Mouse (Mus musculus): ENCODE data around the gene Plekhg6. TPM values are rescaled to one million over a fixed set of nuclear protein-coding genes. Genes with fewer than 3 reads are reported as not detected.
A peak's percentile ranks its signal among the peaks of the same experiment; 100 is the strongest.

The Plekhg6 gene
- total RNA-seq, 1 experiment, result 1.1 TPM

- Histone ChIP-seq H3K4me3 (ENCODE audit: insufficient read depth in 1 of 2, low read depth in 1 of 2, low read length in 2 of 2, poor library complexity in 1 of 2, severe bottlenecking in 1 of 2) (peak overlapping the region; percentile 16 to 52; a peak in 3 of 4 replicates), H3K36me3 (ENCODE audit: control insufficient read depth, insufficient read depth, low read length, poor library complexity, severe bottlenecking) (peaks cover 17% of the 10 kb centered on the region; the same call in 1 of the 2 replicates), H3K4me1 (ENCODE audit: control insufficient read depth in 2 of 2, insufficient read depth in 2 of 2, low read length in 2 of 2, poor library complexity in 1 of 2) (peaks cover 12 to 37% of the 10 kb centered on the region in 2 experiments; a peak in 3 of 4 replicates), H3K9ac (ENCODE audit: insufficient read depth, low read depth, low read length, poor library complexity, severe bottlenecking) (no peak overlapping the region), H3K9me3 (ENCODE audit: control insufficient read depth, insufficient read depth, low read depth, low read length) (no peaks in the 10 kb centered on the region), H3K27ac (ENCODE audit: insufficient read depth, low read depth, low read length, poor library complexity, severe bottlenecking) (no peak overlapping the region)
- TF ChIP-seq ZC3H11A (IDR thresholded peaks at IDR 0.05; ENCODE audit: borderline replicate concordance, low read depth, low read length), result no peak
- no peak for TF ChIP-seq MAFK (IDR thresholded peaks at IDR 0.05; ENCODE audit: insufficient read depth, low read depth, low read length)
- TF ChIP-seq ZNF384 (IDR thresholded peaks at IDR 0.05; ENCODE audit: low read depth, low read length), result no peak
- TF ChIP-seq HCFC1 (IDR thresholded peaks at IDR 0.05; ENCODE audit: borderline replicate concordance, insufficient read depth, low read length), result no peak
- no peak for TF ChIP-seq CHD2 (IDR thresholded peaks at IDR 0.05; ENCODE audit: low read depth, low read length)
- no peak for DNase-seq (ENCODE audit: low read depth, low spot score)
- in situ Hi-C loops (cut with MboI; ENCODE audit: low sequenced_read_pairs in 2 of 2, unreplicated experiment in 2 of 2), result loop anchor here (5.0 to 10.0 kb wide), 2 partner anchors 63 to 241 kb away; no protein-coding TSS in a partner anchor
These were observed 18.9 kb downstream of the Plekhg6 start for GRCm38 (mm10) chr6:125361467-125362291.

- no peak overlapping the region for H3K9ac ChIP-seq (ENCODE audit: insufficient read depth, low read depth, low read length, poor library complexity, severe bottlenecking)
- no peaks in the 10 kb centered on the region for H3K9me3 ChIP-seq (ENCODE audit: control insufficient read depth, insufficient read depth, low read depth, low read length)
- in situ Hi-C loops (cut with MboI; ENCODE audit: low sequenced_read_pairs in 2 of 2, unreplicated experiment in 2 of 2), result loop anchor here (5.0 to 10.0 kb wide), 2 partner anchors 64 to 241 kb away; no protein-coding TSS in a partner anchor
- H3K4me1 ChIP-seq (ENCODE audit: control insufficient read depth in 2 of 2, insufficient read depth in 2 of 2, low read length in 2 of 2, poor library complexity in 1 of 2), result peaks cover 12 to 42% of the 10 kb centered on the region in 2 experiments; a peak in 3 of 4 replicates
- peaks cover 17% of the 10 kb centered on the region; the same call in 1 of the 2 replicates for H3K36me3 ChIP-seq (ENCODE audit: control insufficient read depth, insufficient read depth, low read length, poor library complexity, severe bottlenecking)
- no peak overlapping the region for H3K27ac ChIP-seq (ENCODE audit: insufficient read depth, low read depth, low read length, poor library complexity, severe bottlenecking)
- no peak for DNase-seq (ENCODE audit: low read depth, low spot score)
- TF ChIP-seq CHD2 (IDR thresholded peaks at IDR 0.05; ENCODE audit: low read depth, low read length) (no peak), ZNF384 (IDR thresholded peaks at IDR 0.05; ENCODE audit: low read depth, low read length) (no peak), HCFC1 (IDR thresholded peaks at IDR 0.05; ENCODE audit: borderline replicate concordance, insufficient read depth, low read length) (no peak), ZC3H11A (IDR thresholded peaks at IDR 0.05; ENCODE audit: borderline replicate concordance, low read depth, low read length) (no peak), MAFK (IDR thresholded peaks at IDR 0.05; ENCODE audit: insufficient read depth, low read depth, low read length) (no peak)
- H3K4me3 ChIP-seq (ENCODE audit: insufficient read depth in 1 of 2, low read depth in 1 of 2, low read length in 2 of 2, poor library complexity in 1 of 2, severe bottlenecking in 1 of 2), result no peak overlapping the region
These were observed 19.7 kb downstream of the Plekhg6 start for GRCm38 (mm10) chr6:125360846-125361245.

DNA sequence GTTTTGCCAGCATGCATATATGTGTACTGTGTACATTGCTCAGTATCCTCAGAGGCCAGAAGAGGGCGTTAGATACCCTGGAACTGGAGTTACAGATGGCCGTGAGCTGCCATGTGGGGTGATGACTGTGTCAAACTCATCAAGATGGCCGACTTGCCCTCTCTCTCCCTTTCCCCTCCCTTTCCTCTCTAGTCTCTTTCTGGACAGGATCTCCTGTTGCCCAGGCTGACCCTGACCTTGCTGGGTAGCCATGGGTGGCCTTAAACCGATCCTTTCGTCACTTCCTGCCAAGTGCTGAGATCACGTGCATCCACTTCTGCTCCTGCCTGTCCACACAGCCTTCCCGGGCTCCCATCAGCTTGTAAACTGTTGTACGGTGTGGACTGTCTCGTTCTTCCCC lies 20.6 kb downstream of the Plekhg6 start:
- H3K36me3 ChIP-seq (ENCODE audit: control insufficient read depth, insufficient read depth, low read length, poor library complexity, severe bottlenecking), result peaks cover 17% of the 10 kb centered on the region; the same call in 1 of the 2 replicates
- TF ChIP-seq ZC3H11A (IDR thresholded peaks at IDR 0.05; ENCODE audit: borderline replicate concordance, low read depth, low read length), result no peak
- TF ChIP-seq CHD2 (IDR thresholded peaks at IDR 0.05; ENCODE audit: low read depth, low read length), result no peak
- TF ChIP-seq ZNF384 (IDR thresholded peaks at IDR 0.05; ENCODE audit: low read depth, low read length), result no peak
- TF ChIP-seq MAFK (IDR thresholded peaks at IDR 0.05; ENCODE audit: insufficient read depth, low read depth, low read length), result no peak
- TF ChIP-seq HCFC1 (IDR thresholded peaks at IDR 0.05; ENCODE audit: borderline replicate concordance, insufficient read depth, low read length), result no peak
- in situ Hi-C loops (cut with MboI; ENCODE audit: low sequenced_read_pairs in 2 of 2, unreplicated experiment in 2 of 2), result loop anchor here (5.0 to 10.0 kb wide), 2 partner anchors 65 to 242 kb away; no protein-coding TSS in a partner anchor
- H3K27ac ChIP-seq (ENCODE audit: insufficient read depth, low read depth, low read length, poor library complexity, severe bottlenecking), result no peak overlapping the region
- no peak overlapping the region for H3K9ac ChIP-seq (ENCODE audit: insufficient read depth, low read depth, low read length, poor library complexity, severe bottlenecking)
- peaks cover 18 to 49% of the 10 kb centered on the region in 2 experiments; a peak in 3 of 4 replicates for H3K4me1 ChIP-seq (ENCODE audit: control insufficient read depth in 2 of 2, insufficient read depth in 2 of 2, low read length in 2 of 2, poor library complexity in 1 of 2)
- no peak for DNase-seq (ENCODE audit: low read depth, low spot score)
- H3K9me3 ChIP-seq (ENCODE audit: control insufficient read depth, insufficient read depth, low read depth, low read length), result no peaks in the 10 kb centered on the region
- H3K4me3 ChIP-seq (ENCODE audit: insufficient read depth in 1 of 2, low read depth in 1 of 2, low read length in 2 of 2, poor library complexity in 1 of 2, severe bottlenecking in 1 of 2), result no peak overlapping the region

DNA sequence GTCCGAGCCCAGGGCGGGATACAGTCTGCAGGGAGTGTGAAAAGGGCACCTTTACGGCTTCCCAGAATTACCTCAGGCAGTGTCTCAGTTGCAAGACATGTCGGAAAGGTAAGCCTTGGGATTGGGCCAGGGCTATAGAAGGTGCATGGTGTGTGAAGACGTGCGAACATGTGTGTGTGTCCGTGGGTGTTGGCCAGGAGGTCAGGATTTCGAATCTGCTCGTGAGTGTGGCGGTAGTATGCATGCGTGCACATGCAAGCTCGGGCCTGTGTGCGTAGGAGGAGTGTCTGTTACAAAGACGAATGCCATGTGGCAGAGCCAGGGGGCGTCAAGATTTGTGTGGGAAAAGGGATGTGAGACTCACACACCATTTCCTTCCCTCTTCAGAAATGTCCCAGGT lies 23.3 kb downstream of the Plekhg6 start:
- no peak overlapping the region for H3K9ac ChIP-seq (ENCODE audit: insufficient read depth, low read depth, low read length, poor library complexity, severe bottlenecking)
- peaks cover 11 to 37% of the 10 kb centered on the region in 2 experiments; a peak in 3 of 4 replicates for H3K4me1 ChIP-seq (ENCODE audit: control insufficient read depth in 2 of 2, insufficient read depth in 2 of 2, low read length in 2 of 2, poor library complexity in 1 of 2)
- H3K9me3 ChIP-seq (ENCODE audit: control insufficient read depth, insufficient read depth, low read depth, low read length), result no peaks in the 10 kb centered on the region
- no peak overlapping the region for H3K4me3 ChIP-seq (ENCODE audit: insufficient read depth in 1 of 2, low read depth in 1 of 2, low read length in 2 of 2, poor library complexity in 1 of 2, severe bottlenecking in 1 of 2)
- H3K27ac ChIP-seq (ENCODE audit: insufficient read depth, low read depth, low read length, poor library complexity, severe bottlenecking), result no peak overlapping the region
- in situ Hi-C loops (cut with MboI; ENCODE audit: low sequenced_read_pairs in 2 of 2, unreplicated experiment in 2 of 2), result no loop called here
- no peak for DNase-seq (ENCODE audit: low read depth, low spot score)
- peaks cover 12% of the 10 kb centered on the region; the same call in 1 of the 2 replicates for H3K36me3 ChIP-seq (ENCODE audit: control insufficient read depth, insufficient read depth, low read length, poor library complexity, severe bottlenecking)
- no peak for TF ChIP-seq MAFK (IDR thresholded peaks at IDR 0.05; ENCODE audit: insufficient read depth, low read depth, low read length)
- no peak for TF ChIP-seq ZNF384 (IDR thresholded peaks at IDR 0.05; ENCODE audit: low read depth, low read length)
- no peak for TF ChIP-seq ZC3H11A (IDR thresholded peaks at IDR 0.05; ENCODE audit: borderline replicate concordance, low read depth, low read length)
- TF ChIP-seq CHD2 (IDR thresholded peaks at IDR 0.05; ENCODE audit: low read depth, low read length), result no peak
- no peak for TF ChIP-seq HCFC1 (IDR thresholded peaks at IDR 0.05; ENCODE audit: borderline replicate concordance, insufficient read depth, low read length)

All from ES-E14 (cell line).